Mouse (Mus musculus): ENCODE measurements around the gene Eri3. TPM values are rescaled to one million over a fixed set of nuclear protein-coding genes. Genes with fewer than 3 reads are reported as not detected.

Gene Eri3
- polyA plus RNA-seq, 1 experiment from 2014 or later = 140 TPM

- no peak overlapping the region for H3K4me3 ChIP-seq (ENCODE audit: low read depth, low read length)
- no peak for DNase-seq (ENCODE audit: low spot score)
- H3K27ac ChIP-seq (replicated peaks; ENCODE audit: low read depth, low read length) = no peak overlapping the region
- H3K9ac ChIP-seq (ENCODE audit: low read length) = no peak overlapping the region
- no peak for ATAC-seq (ENCODE audit: insufficient number of reproducible peaks, low FRiP score, low TSS enrichment, low read depth)
- H3K4me2 ChIP-seq (ENCODE audit: low read depth, severe bottlenecking) = no peak overlapping the region
- H3K27me3 ChIP-seq (ENCODE audit: control insufficient read depth, insufficient read depth, low read length) = no peaks in the 10 kb centered on the region
- 84% methylated on average over 5 of the region's 5 CpGs for WGBS
- peaks cover 35% of the 10 kb centered on the region for H3K4me1 ChIP-seq (ENCODE audit: control insufficient read depth, insufficient read depth, low read length)
- H3K9me3 ChIP-seq (ENCODE audit: control insufficient read depth, low read length) = no peaks in the 10 kb centered on the region
- H3K36me3 ChIP-seq (ENCODE audit: control insufficient read depth, insufficient read depth, low read length) = 0 out of 2 replicates have a peak, but pooled peaks cover 3% of the 10 kb centered on the region
Observed at GRCm38 (mm10) chr4:117606831-117607610, 56.9 kb downstream of the Eri3 start.

GRCm38 (mm10) chr4:117608265-117608664 lies 58.1 kb downstream of the Eri3 start:
- H3K36me3 ChIP-seq (ENCODE audit: control insufficient read depth, insufficient read depth, low read length) = peaks cover 3% of the 10 kb centered on the region; the same call in 1 of the 2 replicates
- peak overlapping the region; percentile 72 for H3K27ac ChIP-seq (replicated peaks; ENCODE audit: low read depth, low read length)
- DNase-seq (ENCODE audit: low spot score) = no peak
- H3K4me2 ChIP-seq (ENCODE audit: low read depth, severe bottlenecking) = no peak overlapping the region
- H3K9ac ChIP-seq (ENCODE audit: low read length) = no peak overlapping the region
- H3K9me3 ChIP-seq (ENCODE audit: control insufficient read depth, low read length) = no peaks in the 10 kb centered on the region
- no peak overlapping the region for H3K4me3 ChIP-seq (ENCODE audit: low read depth, low read length)
- H3K4me1 ChIP-seq (ENCODE audit: control insufficient read depth, insufficient read depth, low read length) = peaks cover 45% of the 10 kb centered on the region
- ATAC-seq (ENCODE audit: insufficient number of reproducible peaks, low FRiP score, low TSS enrichment, low read depth) = no peak
- WGBS = 50% methylated on average over 9 of the region's 9 CpGs
- H3K27me3 ChIP-seq (ENCODE audit: control insufficient read depth, insufficient read depth, low read length) = no peaks in the 10 kb centered on the region

DNA sequence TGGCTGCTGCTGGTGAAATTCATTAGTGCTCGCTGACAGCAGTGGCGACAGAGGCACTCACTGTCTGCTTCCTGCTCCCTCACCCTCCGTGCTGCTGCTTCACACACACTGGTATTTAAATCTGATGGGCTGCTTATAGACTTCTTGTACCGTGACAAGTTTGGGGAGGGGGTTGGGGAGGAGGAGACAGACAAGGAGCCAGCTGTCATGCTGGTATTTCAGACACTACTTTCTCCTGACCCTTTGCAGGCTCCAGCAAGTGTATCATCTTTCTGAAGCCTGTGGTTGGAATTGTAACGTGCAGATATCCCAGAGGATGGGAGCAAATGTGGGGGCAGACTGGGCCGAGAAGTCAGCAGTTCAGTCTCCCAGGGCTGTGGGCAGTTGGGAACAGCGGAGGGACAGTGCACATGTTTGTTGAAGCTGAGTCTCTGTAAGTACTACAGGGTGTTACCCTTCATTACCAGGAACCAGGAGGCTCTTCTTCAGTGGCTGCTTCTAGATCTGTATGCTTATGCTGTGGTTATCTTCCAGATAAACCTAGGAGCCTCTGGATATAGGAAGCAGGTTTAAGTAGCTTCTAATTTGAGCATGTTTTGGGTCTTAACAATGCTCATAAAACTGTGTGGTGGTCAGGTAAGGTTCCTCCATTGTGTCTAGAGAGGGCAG lies 59.3 kb downstream of the Eri3 start:
- H3K36me3 ChIP-seq (ENCODE audit: control insufficient read depth, insufficient read depth, low read length) = peaks cover 3% of the 10 kb centered on the region; the same call in 1 of the 2 replicates
- peaks cover 50% of the 10 kb centered on the region for H3K4me1 ChIP-seq (ENCODE audit: control insufficient read depth, insufficient read depth, low read length)
- H3K27me3 ChIP-seq (ENCODE audit: control insufficient read depth, insufficient read depth, low read length) = no peaks in the 10 kb centered on the region
- H3K27ac ChIP-seq (replicated peaks; ENCODE audit: low read depth, low read length) = peak overlapping the region; percentile 5; the same call in 1 of the 2 replicates
- WGBS = 40% methylated on average over 7 of the region's 7 CpGs
- peak; percentile 19; the same call in 1 of the 2 replicates for ATAC-seq (ENCODE audit: insufficient number of reproducible peaks, low FRiP score, low TSS enrichment, low read depth)
- H3K9me3 ChIP-seq (ENCODE audit: control insufficient read depth, low read length) = no peaks in the 10 kb centered on the region
- no peak overlapping the region for H3K4me2 ChIP-seq (ENCODE audit: low read depth, severe bottlenecking)
- DNase-seq (ENCODE audit: low spot score) = peak; percentile 48
- H3K4me3 ChIP-seq (ENCODE audit: low read depth, low read length) = no peak overlapping the region
- no peak overlapping the region for H3K9ac ChIP-seq (ENCODE audit: low read length)

DNA sequence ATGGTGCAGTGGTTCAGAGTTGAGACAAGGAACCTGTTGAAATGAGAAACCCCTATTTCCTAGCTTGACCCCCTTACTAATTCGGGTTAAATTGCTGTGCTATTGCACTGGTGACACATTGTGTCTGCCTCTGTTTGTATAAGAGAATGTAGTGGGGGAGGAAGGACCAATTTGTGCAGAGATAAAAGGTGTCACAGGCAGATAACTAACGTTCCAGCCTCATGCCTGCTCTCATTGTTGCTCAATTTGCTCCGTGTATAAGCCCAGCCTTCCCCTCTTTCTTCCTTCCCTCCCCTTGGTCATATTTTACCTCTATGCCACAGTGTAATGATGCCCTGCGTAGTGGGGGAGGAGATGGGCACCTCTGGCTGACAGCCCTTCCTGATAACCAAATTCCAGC lies 61.2 kb downstream of the Eri3 start:
- Histone ChIP-seq H3K4me2 (ENCODE audit: low read depth, severe bottlenecking) (no peak overlapping the region), H3K36me3 (ENCODE audit: control insufficient read depth, insufficient read depth, low read length) (peaks cover 3% of the 10 kb centered on the region; the same call in 1 of the 2 replicates), H3K9me3 (ENCODE audit: control insufficient read depth, low read length) (no peaks in the 10 kb centered on the region), H3K4me1 (ENCODE audit: control insufficient read depth, insufficient read depth, low read length) (peaks cover 40% of the 10 kb centered on the region), H3K27me3 (ENCODE audit: control insufficient read depth, insufficient read depth, low read length) (no peaks in the 10 kb centered on the region), H3K9ac (ENCODE audit: low read length) (no peak overlapping the region), H3K27ac (replicated peaks; ENCODE audit: low read depth, low read length) (no peak overlapping the region), H3K4me3 (ENCODE audit: low read depth, low read length) (no peak overlapping the region)
- no peak for ATAC-seq (ENCODE audit: insufficient number of reproducible peaks, low FRiP score, low TSS enrichment, low read depth)
- DNase-seq (ENCODE audit: low spot score) = no peak
- 46% methylated on average over 4 of the region's 4 CpGs for WGBS

DNA sequence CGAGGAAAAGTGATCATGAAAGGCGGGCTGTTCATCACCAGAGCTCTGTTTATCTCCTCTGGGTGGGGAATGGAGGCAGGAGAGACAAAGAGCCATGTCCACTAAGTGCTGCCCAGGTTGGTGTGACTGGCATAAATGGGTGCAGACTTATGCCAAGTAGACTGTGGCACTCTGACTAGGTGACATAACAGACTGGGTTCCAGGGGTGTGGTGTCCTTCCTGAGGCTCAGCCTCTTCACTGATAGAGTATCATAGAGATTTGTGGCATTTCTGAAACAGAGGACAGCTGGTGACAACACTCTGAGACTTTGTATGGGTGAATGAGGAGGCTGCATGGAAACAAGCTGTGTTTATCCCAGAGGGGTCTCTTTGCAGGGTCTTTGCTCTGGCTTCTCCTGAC lies 61.6 kb downstream of the Eri3 start:
- Histone ChIP-seq H3K4me2 (ENCODE audit: low read depth, severe bottlenecking) (no peak overlapping the region), H3K27ac (replicated peaks; ENCODE audit: low read depth, low read length) (no peak overlapping the region), H3K4me3 (ENCODE audit: low read depth, low read length) (no peak overlapping the region), H3K9ac (ENCODE audit: low read length) (no peak overlapping the region), H3K4me1 (ENCODE audit: control insufficient read depth, insufficient read depth, low read length) (peaks cover 40% of the 10 kb centered on the region), H3K36me3 (ENCODE audit: control insufficient read depth, insufficient read depth, low read length) (peaks cover 3% of the 10 kb centered on the region), H3K27me3 (ENCODE audit: control insufficient read depth, insufficient read depth, low read length) (no peaks in the 10 kb centered on the region), H3K9me3 (ENCODE audit: control insufficient read depth, low read length) (no peaks in the 10 kb centered on the region)
- no peak for ATAC-seq (ENCODE audit: insufficient number of reproducible peaks, low FRiP score, low TSS enrichment, low read depth)
- WGBS = 42% methylated on average over 2 of the region's 2 CpGs
- no peak for DNase-seq (ENCODE audit: low spot score)

- Histone ChIP-seq H3K4me2 (ENCODE audit: low read depth, severe bottlenecking) (no peak overlapping the region), H3K36me3 (ENCODE audit: control insufficient read depth, insufficient read depth, low read length) (no peaks in the 10 kb centered on the region; the same call in none of the 2 replicates), H3K27ac (replicated peaks; ENCODE audit: low read depth, low read length) (peak overlapping the region; percentile 60), H3K4me1 (ENCODE audit: control insufficient read depth, insufficient read depth, low read length) (peaks cover 40% of the 10 kb centered on the region), H3K4me3 (ENCODE audit: low read depth, low read length) (no peak overlapping the region), H3K9ac (ENCODE audit: low read length) (no peak overlapping the region), H3K27me3 (ENCODE audit: control insufficient read depth, insufficient read depth, low read length) (no peaks in the 10 kb centered on the region), H3K9me3 (ENCODE audit: control insufficient read depth, low read length) (no peaks in the 10 kb centered on the region)
- ATAC-seq (ENCODE audit: insufficient number of reproducible peaks, low FRiP score, low TSS enrichment, low read depth) (no peak), DNase-seq (ENCODE audit: low spot score) (peak; percentile 65)
- 65% methylated on average over 5 of the region's 5 CpGs for WGBS
Observed at GRCm38 (mm10) chr4:117612713-117613112, 62.5 kb downstream of the Eri3 start.

- H3K9me3 ChIP-seq (ENCODE audit: control insufficient read depth, low read length) = no peaks in the 10 kb centered on the region
- H3K4me1 ChIP-seq (ENCODE audit: control insufficient read depth, insufficient read depth, low read length) = peaks cover 39% of the 10 kb centered on the region
- no peaks in the 10 kb centered on the region for H3K27me3 ChIP-seq (ENCODE audit: control insufficient read depth, insufficient read depth, low read length)
- H3K36me3 ChIP-seq (ENCODE audit: control insufficient read depth, insufficient read depth, low read length) = no peaks in the 10 kb centered on the region; the same call in none of the 2 replicates
- no peak overlapping the region for H3K4me3 ChIP-seq (ENCODE audit: low read depth, low read length)
- WGBS = 51% methylated on average over 4 of the region's 4 CpGs
- H3K4me2 ChIP-seq (ENCODE audit: low read depth, severe bottlenecking) = no peak overlapping the region
- H3K9ac ChIP-seq (ENCODE audit: low read length) = no peak overlapping the region
- ATAC-seq (ENCODE audit: insufficient number of reproducible peaks, low FRiP score, low TSS enrichment, low read depth) = no peak
- no peak for DNase-seq (ENCODE audit: low spot score)
- peak overlapping the region; percentile 61 for H3K27ac ChIP-seq (replicated peaks; ENCODE audit: low read depth, low read length)
Observed at GRCm38 (mm10) chr4:117613153-117613773, 63.1 kb downstream of the Eri3 start.

- DNase-seq (ENCODE audit: low spot score) (no peak), ATAC-seq (ENCODE audit: insufficient number of reproducible peaks, low FRiP score, low TSS enrichment, low read depth) (no peak)
- Histone ChIP-seq H3K9me3 (ENCODE audit: control insufficient read depth, low read length) (no peaks in the 10 kb centered on the region), H3K27ac (replicated peaks; ENCODE audit: low read depth, low read length) (no peak overlapping the region), H3K36me3 (ENCODE audit: control insufficient read depth, insufficient read depth, low read length) (no peaks in the 10 kb centered on the region; the same call in none of the 2 replicates), H3K9ac (ENCODE audit: low read length) (no peak overlapping the region), H3K4me1 (ENCODE audit: control insufficient read depth, insufficient read depth, low read length) (peaks cover 23% of the 10 kb centered on the region), H3K4me3 (ENCODE audit: low read depth, low read length) (no peak overlapping the region), H3K4me2 (ENCODE audit: low read depth, severe bottlenecking) (no peak overlapping the region), H3K27me3 (ENCODE audit: control insufficient read depth, insufficient read depth, low read length) (no peaks in the 10 kb centered on the region)
- 94% methylated on average over 4 of the region's 4 CpGs for WGBS
Observed at GRCm38 (mm10) chr4:117616600-117616999, 66.4 kb downstream of the Eri3 start.

Measured in limb, embryonic 11.5 days (tissue).